Mouse (Mus musculus) embryonic facial prominence, embryonic 15.5 days (tissue): ENCODE measurements around the gene B230217C12Rik. TPM values are rescaled to one million over a fixed set of nuclear protein-coding genes. Genes with fewer than 3 reads are reported as not detected.

Source experiments
- ATAC-seq: fragments of 200-750 bp; cut with Nextera tagmentation; 2 replicates; pipeline ENCODE4 v1.8.0; 2017; ENCODE audit warnings: low read depth, moderate TSS enrichment; ENCODE audit not compliant: insufficient number of reproducible peaks, low FRiP score, low TSS enrichment
- H3K27ac ChIP-seq: fragments of 300-500 bp; sonication (generic); replicated peaks from 2 replicates; pipeline ENCODE4 v1.5.1; 2015; ENCODE audit warnings: mild to moderate bottlenecking, inconsistent platforms
- H3K27me3 ChIP-seq: fragments of 300-500 bp; sonication (generic); 2 replicates; pipeline ENCODE4 v1.6.1; 2015; ENCODE audit warnings: inconsistent platforms
- H3K36me3 ChIP-seq: fragments of 300-500 bp; sonication (generic); 2 replicates; pipeline ENCODE4 v1.6.1; 2015; ENCODE audit warnings: mild to moderate bottlenecking, inconsistent platforms
- H3K4me1 ChIP-seq: fragments of 300-500 bp; sonication (generic); 2 replicates; pipeline ENCODE4 v1.6.1; 2015; ENCODE audit warnings: inconsistent platforms
- H3K4me2 ChIP-seq: fragments of 300-500 bp; sonication (generic); replicated peaks from 2 replicates; pipeline ENCODE4 v1.6.1; 2015; ENCODE audit warnings: mild to moderate bottlenecking, inconsistent platforms
- H3K4me3 ChIP-seq: fragments of 300-500 bp; sonication (generic); replicated peaks from 2 replicates; pipeline ENCODE4 v1.5.1; 2015; ENCODE audit warnings: mild to moderate bottlenecking, inconsistent platforms
- H3K9ac ChIP-seq: fragments of 300-500 bp; sonication (generic); 2 replicates; pipeline ENCODE4 v1.6.1; 2015; ENCODE audit warnings: inconsistent platforms
- H3K9me3 ChIP-seq: fragments of 300-500 bp; sonication (generic); replicated peaks from 2 replicates; pipeline ENCODE4 v1.6.1; 2016; ENCODE audit warnings: inconsistent platforms
- WGBS: fragments of 180-500 bp; shearing (Covaris S2); methylation state at CpG from one replicate; pipeline ENCODE4 v1.1.7; 2015; 5-methylcytosine and 5-hydroxymethylcytosine counted together
- polyA plus RNA-seq: library from polyadenylated mRNA; unstranded; fragments of >200 nt; fragmentation: Nextera tagmentation; extraction: Ambion mirVana; gene quantifications from 2 replicates; pipeline ENCODE4 v1.2.1, GENCODE M21; 2015

The B230217C12Rik gene
- polyA plus RNA-seq, 1 experiment from 2014 or later = 6.8 TPM

GRCm38 (mm10) chr11:97810356-97810755 lies 30.2 kb upstream of the B230217C12Rik start:
- Histone ChIP-seq H3K9ac (no peak overlapping the region), H3K36me3 (peaks cover 19% of the 10 kb centered on the region), H3K9me3 (no peaks in the 10 kb centered on the region), H3K27ac (no peak overlapping the region), H3K4me2 (no peak overlapping the region), H3K4me3 (no peak overlapping the region), H3K27me3 (no peaks in the 10 kb centered on the region), H3K4me1 (peaks cover 90% of the 10 kb centered on the region)
- ATAC-seq = no peak
- WGBS = 64% methylated on average over 7 of the region's 7 CpGs

GRCm38 (mm10) chr11:97810970-97811369 lies 29.6 kb upstream of the B230217C12Rik start:
- Histone ChIP-seq H3K27ac (no peak overlapping the region), H3K4me3 (no peak overlapping the region), H3K36me3 (peaks cover 22% of the 10 kb centered on the region), H3K4me1 (peaks cover 90% of the 10 kb centered on the region), H3K9ac (no peak overlapping the region), H3K4me2 (no peak overlapping the region), H3K9me3 (no peaks in the 10 kb centered on the region), H3K27me3 (no peaks in the 10 kb centered on the region)
- WGBS = 39% methylated on average over 3 of the region's 3 CpGs
- no peak for ATAC-seq

- H3K27ac ChIP-seq = no peak overlapping the region
- no peaks in the 10 kb centered on the region for H3K9me3 ChIP-seq
- ATAC-seq = no peak
- H3K4me3 ChIP-seq = no peak overlapping the region
- WGBS = 34% methylated on average over 13 of the region's 13 CpGs
- peaks cover 90% of the 10 kb centered on the region for H3K4me1 ChIP-seq
- no peaks in the 10 kb centered on the region for H3K27me3 ChIP-seq
- peaks cover 30% of the 10 kb centered on the region for H3K36me3 ChIP-seq
- no peak overlapping the region for H3K4me2 ChIP-seq
- H3K9ac ChIP-seq = no peak overlapping the region
These were observed 28.8 kb upstream of the B230217C12Rik start for GRCm38 (mm10) chr11:97811569-97812362.

- WGBS = 40% methylated on average over 3 of the region's 3 CpGs
- H3K4me1 ChIP-seq = peaks cover 92% of the 10 kb centered on the region
- H3K9me3 ChIP-seq = no peaks in the 10 kb centered on the region
- no peak overlapping the region for H3K27ac ChIP-seq
- H3K4me3 ChIP-seq = no peak overlapping the region
- H3K27me3 ChIP-seq = no peaks in the 10 kb centered on the region
- peaks cover 27% of the 10 kb centered on the region for H3K36me3 ChIP-seq
- no peak for ATAC-seq
- no peak overlapping the region for H3K4me2 ChIP-seq
- H3K9ac ChIP-seq = no peak overlapping the region
These were observed 28.1 kb upstream of the B230217C12Rik start for GRCm38 (mm10) chr11:97812491-97812921.

GRCm38 (mm10) chr11:97813085-97813484 lies 27.5 kb upstream of the B230217C12Rik start:
- Histone ChIP-seq H3K4me2 (no peak overlapping the region), H3K4me3 (no peak overlapping the region), H3K9ac (no peak overlapping the region), H3K4me1 (peaks cover 92% of the 10 kb centered on the region), H3K27ac (no peak overlapping the region), H3K36me3 (peaks cover 25% of the 10 kb centered on the region), H3K27me3 (no peaks in the 10 kb centered on the region), H3K9me3 (no peaks in the 10 kb centered on the region)
- 44% methylated on average over 7 of the region's 7 CpGs for WGBS
- ATAC-seq = no peak

- Histone ChIP-seq H3K9ac (no peak overlapping the region), H3K4me3 (no peak overlapping the region), H3K9me3 (no peaks in the 10 kb centered on the region), H3K36me3 (peaks cover 18% of the 10 kb centered on the region), H3K4me2 (no peak overlapping the region), H3K27me3 (no peaks in the 10 kb centered on the region), H3K4me1 (peaks cover 92% of the 10 kb centered on the region), H3K27ac (0 out of 2 replicates have a peak overlapping the region, but pooled peaks have one; percentile 18)
- 74% methylated on average over 17 of the region's 17 CpGs for WGBS
- no peak for ATAC-seq
These were observed 26.6 kb upstream of the B230217C12Rik start for GRCm38 (mm10) chr11:97813746-97814515.

- no peaks in the 10 kb centered on the region for H3K27me3 ChIP-seq
- H3K9ac ChIP-seq = no peak overlapping the region
- peak overlapping the region; percentile 39; the same call in 1 of the 2 replicates for H3K27ac ChIP-seq
- no peak overlapping the region for H3K4me3 ChIP-seq
- peak overlapping the region; percentile 0; the same call in 1 of the 2 replicates for H3K4me2 ChIP-seq
- H3K36me3 ChIP-seq = peaks cover 25% of the 10 kb centered on the region
- ATAC-seq = no peak
- H3K4me1 ChIP-seq = peaks cover 74% of the 10 kb centered on the region
- WGBS = 55% methylated on average over 11 of the region's 11 CpGs
- no peaks in the 10 kb centered on the region for H3K9me3 ChIP-seq
These were observed 24.8 kb upstream of the B230217C12Rik start for GRCm38 (mm10) chr11:97815736-97816135.

GRCm38 (mm10) chr11:97816176-97816575 lies 24.4 kb upstream of the B230217C12Rik start:
- no peak for ATAC-seq
- Histone ChIP-seq H3K4me1 (peaks cover 70% of the 10 kb centered on the region), H3K4me2 (peak overlapping the region; percentile 0; the same call in 1 of the 2 replicates), H3K27ac (peak overlapping the region; percentile 39; the same call in 1 of the 2 replicates), H3K4me3 (no peak overlapping the region), H3K36me3 (peaks cover 29% of the 10 kb centered on the region), H3K9me3 (no peaks in the 10 kb centered on the region), H3K9ac (no peak overlapping the region), H3K27me3 (no peaks in the 10 kb centered on the region)
- WGBS = 49% methylated on average over 5 of the region's 5 CpGs

GRCm38 (mm10) chr11:97816916-97817315 lies 23.7 kb upstream of the B230217C12Rik start:
- no peak for ATAC-seq
- peaks cover 62% of the 10 kb centered on the region for H3K4me1 ChIP-seq
- H3K9me3 ChIP-seq = no peaks in the 10 kb centered on the region
- H3K27me3 ChIP-seq = no peaks in the 10 kb centered on the region
- H3K9ac ChIP-seq = no peak overlapping the region
- H3K4me3 ChIP-seq = no peak overlapping the region
- peaks cover 37% of the 10 kb centered on the region for H3K36me3 ChIP-seq
- H3K4me2 ChIP-seq = no peak overlapping the region
- H3K27ac ChIP-seq = peak overlapping the region; percentile 9; the same call in 1 of the 2 replicates
- WGBS = 34% methylated on average over 9 of the region's 9 CpGs

- Histone ChIP-seq H3K4me3 (no peak overlapping the region), H3K27ac (no peak overlapping the region), H3K9me3 (no peaks in the 10 kb centered on the region), H3K27me3 (no peaks in the 10 kb centered on the region), H3K4me1 (peaks cover 58% of the 10 kb centered on the region), H3K36me3 (peaks cover 38% of the 10 kb centered on the region), H3K9ac (no peak overlapping the region), H3K4me2 (no peak overlapping the region)
- 28% methylated on average over 5 of the region's 5 CpGs for WGBS
- no peak for ATAC-seq
These were observed 23.2 kb upstream of the B230217C12Rik start for GRCm38 (mm10) chr11:97817379-97817778.

- Histone ChIP-seq H3K4me3 (no peak overlapping the region), H3K36me3 (peaks cover 44% of the 10 kb centered on the region), H3K27ac (peak overlapping the region; percentile 66; the same call in 1 of the 2 replicates), H3K4me1 (peaks cover 52% of the 10 kb centered on the region), H3K9me3 (no peaks in the 10 kb centered on the region), H3K4me2 (no peak overlapping the region), H3K27me3 (no peaks in the 10 kb centered on the region), H3K9ac (no peak overlapping the region)
- WGBS = 49% methylated on average over 6 of the region's 6 CpGs
- no peak for ATAC-seq
These were observed 22.6 kb upstream of the B230217C12Rik start for GRCm38 (mm10) chr11:97818003-97818402.
